Mouse (Mus musculus): ENCODE results near the gene Msmo1. TPM values are rescaled to one million over a fixed set of nuclear protein-coding genes. Genes with fewer than 3 reads are reported as not detected.
A peak's percentile ranks its signal among the peaks of the same experiment; 100 is the strongest.

Gene Msmo1
- polyA plus RNA-seq, 1 experiment: 134 TPM

DNA sequence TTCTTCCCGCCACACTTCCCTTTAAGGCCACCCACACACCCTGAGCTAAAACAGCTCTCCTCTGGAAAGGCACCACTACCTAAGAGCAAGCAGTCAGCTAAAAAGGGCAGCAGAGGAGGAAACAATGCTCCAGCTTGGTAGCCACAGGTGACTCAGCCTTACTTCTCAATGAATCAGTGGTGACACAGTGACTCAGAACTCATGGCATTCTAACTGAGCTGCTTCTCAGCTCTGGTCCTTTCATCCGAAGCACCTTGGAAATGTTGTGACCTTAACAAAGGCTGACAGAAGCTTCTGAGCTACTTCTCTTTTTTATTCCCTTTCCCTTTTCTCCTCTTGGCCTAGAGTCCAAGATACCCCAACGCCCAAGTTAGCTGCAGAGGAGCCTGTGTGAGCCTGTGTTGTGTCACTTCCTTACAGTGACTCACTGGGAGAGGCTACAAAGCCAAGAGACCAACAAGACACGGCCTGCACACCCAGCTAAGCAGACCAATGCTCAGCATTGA, 7.3 kb downstream of the Msmo1 start:
- Histone ChIP-seq H3K27ac (ENCODE audit: insufficient read depth, low read length) (peak overlapping the region; percentile 75), H3K4me1 (ENCODE audit: control insufficient read depth, insufficient read depth, low read length) (peaks cover 20% of the 10 kb centered on the region), H3K4me3 (ENCODE audit: insufficient read depth, low read length) (no peak overlapping the region)
- peak; percentile 29; the same call in 1 of the 2 replicates for TF ChIP-seq POLR2A (IDR thresholded peaks at IDR 0.05; ENCODE audit: low read depth, low read length)
- no peak for TF ChIP-seq CTCF (IDR thresholded peaks at IDR 0.05; ENCODE audit: borderline replicate concordance, insufficient read depth, low read length)

DNA sequence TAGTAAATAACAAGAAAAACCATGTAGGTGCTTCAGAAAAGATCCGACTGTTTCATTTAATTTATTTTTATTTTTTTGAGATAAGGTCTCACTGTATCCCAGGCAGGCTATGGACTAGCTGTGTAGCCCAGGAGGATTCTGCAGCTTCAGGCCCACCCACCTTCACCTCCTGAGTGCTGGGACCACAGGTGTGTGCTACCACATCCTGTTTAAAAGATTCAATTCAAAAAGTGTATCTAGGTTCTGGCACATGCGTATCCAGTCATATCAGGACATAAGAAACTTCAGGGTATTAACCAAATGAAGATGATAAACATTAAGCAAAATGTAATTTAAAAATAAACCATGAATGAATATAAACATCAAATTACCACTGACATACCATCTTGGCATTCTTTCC, 10.4 kb downstream of the Msmo1 start:
- Histone ChIP-seq H3K4me1 (ENCODE audit: control insufficient read depth, insufficient read depth, low read length) (peaks cover 16% of the 10 kb centered on the region), H3K4me3 (ENCODE audit: insufficient read depth, low read length) (no peak overlapping the region), H3K27ac (ENCODE audit: insufficient read depth, low read length) (no peak overlapping the region)
- TF ChIP-seq CTCF (IDR thresholded peaks at IDR 0.05; ENCODE audit: borderline replicate concordance, insufficient read depth, low read length): no peak
- no peak for TF ChIP-seq POLR2A (IDR thresholded peaks at IDR 0.05; ENCODE audit: low read depth, low read length)

DNA sequence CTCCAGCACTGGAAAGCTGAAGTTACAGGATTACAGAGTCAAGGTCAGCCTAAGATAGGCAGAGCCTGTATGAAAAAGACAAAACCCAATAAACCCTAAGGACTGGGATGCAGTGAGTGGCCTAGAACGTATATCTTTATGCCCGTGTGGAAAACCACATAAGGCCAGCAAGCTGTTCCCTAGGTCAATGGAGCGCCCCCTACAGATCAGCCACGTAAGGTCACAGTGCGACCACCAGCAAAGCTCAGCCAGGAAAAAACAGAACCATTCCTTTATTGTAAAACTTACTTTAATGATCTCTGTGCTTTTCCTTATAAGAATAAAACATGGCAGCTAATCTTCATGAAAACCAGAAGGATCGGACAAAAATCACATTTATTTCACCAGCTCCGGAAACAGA, 15.7 kb downstream of the Msmo1 start:
- peaks cover 3% of the 10 kb centered on the region; the same call in 1 of the 2 replicates for H3K4me1 ChIP-seq (ENCODE audit: control insufficient read depth, insufficient read depth, low read length)
- TF ChIP-seq POLR2A (IDR thresholded peaks at IDR 0.05; ENCODE audit: low read depth, low read length) (no peak), CTCF (IDR thresholded peaks at IDR 0.05; ENCODE audit: borderline replicate concordance, insufficient read depth, low read length) (no peak)
- H3K4me3 ChIP-seq (ENCODE audit: insufficient read depth, low read length): no peak overlapping the region
- H3K27ac ChIP-seq (ENCODE audit: insufficient read depth, low read length): no peak overlapping the region

DNA sequence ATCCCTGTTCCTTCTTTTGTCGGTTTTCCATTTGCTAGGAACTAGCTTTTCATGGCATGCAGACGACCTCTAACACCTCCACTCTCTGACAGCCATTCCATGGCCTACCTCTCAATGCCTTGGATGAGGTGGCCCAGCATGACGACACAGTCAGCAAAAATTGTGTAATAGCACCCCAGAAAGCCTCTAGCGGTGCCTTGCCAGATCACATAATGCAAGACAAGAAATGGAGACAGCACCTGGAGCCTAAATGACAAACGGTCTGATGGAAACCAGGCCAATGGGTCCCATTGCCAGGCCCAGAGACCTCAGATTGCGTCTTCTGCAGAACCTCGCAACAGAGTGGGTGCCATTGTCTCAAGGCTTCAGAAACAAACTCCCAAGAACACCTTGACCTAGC, 21.1 kb downstream of the Msmo1 start:
- no peak overlapping the region for H3K27ac ChIP-seq (ENCODE audit: insufficient read depth, low read length)
- no peak overlapping the region for H3K4me3 ChIP-seq (ENCODE audit: insufficient read depth, low read length)
- peaks cover 5% of the 10 kb centered on the region for H3K4me1 ChIP-seq (ENCODE audit: control insufficient read depth, insufficient read depth, low read length)
- TF ChIP-seq CTCF (IDR thresholded peaks at IDR 0.05; ENCODE audit: borderline replicate concordance, insufficient read depth, low read length) (no peak), POLR2A (IDR thresholded peaks at IDR 0.05; ENCODE audit: low read depth, low read length) (no peak)

DNA sequence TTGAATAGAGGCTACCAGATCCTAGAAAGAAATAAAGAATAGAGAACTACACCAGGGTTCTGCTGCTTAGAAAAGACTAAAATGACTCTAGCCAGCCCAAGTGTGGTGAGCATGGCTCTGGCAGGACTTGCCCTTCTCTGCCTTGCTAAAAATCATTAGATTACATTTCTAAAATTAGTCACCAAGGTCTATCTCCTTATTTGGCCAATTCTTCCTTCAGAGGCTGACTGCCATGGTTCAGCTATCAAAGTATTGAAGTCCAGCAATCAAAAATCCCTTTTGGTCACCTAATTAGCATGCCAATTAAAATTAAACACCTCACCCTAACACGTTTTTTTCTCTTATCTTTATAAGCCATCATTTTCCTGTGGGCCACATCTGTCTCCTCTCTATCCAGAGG, 22.0 kb downstream of the Msmo1 start:
- TF ChIP-seq CTCF (IDR thresholded peaks at IDR 0.05; ENCODE audit: borderline replicate concordance, insufficient read depth, low read length) (no peak), POLR2A (IDR thresholded peaks at IDR 0.05; ENCODE audit: low read depth, low read length) (no peak)

DNA sequence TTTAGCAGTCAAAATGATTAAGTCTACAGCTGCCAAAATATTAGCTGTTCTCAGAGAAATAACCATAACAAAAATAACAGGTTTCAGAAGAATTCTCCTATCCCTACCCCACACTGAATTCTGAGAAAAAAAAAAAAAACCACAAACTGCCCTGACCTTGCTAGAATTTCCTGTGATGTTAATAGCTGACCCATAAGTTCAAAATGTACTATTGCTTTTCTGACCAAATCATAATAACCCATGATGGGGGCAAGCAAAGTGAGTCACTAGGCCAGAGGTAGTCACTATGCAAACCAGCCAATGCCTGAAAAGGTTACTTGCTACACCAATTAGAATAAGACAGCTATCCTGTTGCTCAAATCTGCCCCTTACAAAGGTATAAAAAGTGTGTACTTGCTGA, 26.1 kb downstream of the Msmo1 start:
- Histone ChIP-seq H3K4me3 (ENCODE audit: insufficient read depth, low read length) (no peak overlapping the region), H3K4me1 (ENCODE audit: control insufficient read depth, insufficient read depth, low read length) (peaks cover 2% of the 10 kb centered on the region; the same call in 1 of the 2 replicates), H3K27ac (ENCODE audit: insufficient read depth, low read length) (peak overlapping the region; percentile 41; the same call in 1 of the 2 replicates)
- no peak for TF ChIP-seq CTCF (IDR thresholded peaks at IDR 0.05; ENCODE audit: borderline replicate concordance, insufficient read depth, low read length)
- TF ChIP-seq POLR2A (IDR thresholded peaks at IDR 0.05; ENCODE audit: low read depth, low read length): no peak

More for the DNA sequence above, 22.0 kb downstream of the Msmo1 start:
- Histone ChIP-seq H3K27ac (ENCODE audit: insufficient read depth, low read length) (no peak overlapping the region; the same call in 1 of the 2 replicates), H3K4me3 (ENCODE audit: insufficient read depth, low read length) (no peak overlapping the region), H3K4me1 (ENCODE audit: control insufficient read depth, insufficient read depth, low read length) (peaks cover 5% of the 10 kb centered on the region)

DNA sequence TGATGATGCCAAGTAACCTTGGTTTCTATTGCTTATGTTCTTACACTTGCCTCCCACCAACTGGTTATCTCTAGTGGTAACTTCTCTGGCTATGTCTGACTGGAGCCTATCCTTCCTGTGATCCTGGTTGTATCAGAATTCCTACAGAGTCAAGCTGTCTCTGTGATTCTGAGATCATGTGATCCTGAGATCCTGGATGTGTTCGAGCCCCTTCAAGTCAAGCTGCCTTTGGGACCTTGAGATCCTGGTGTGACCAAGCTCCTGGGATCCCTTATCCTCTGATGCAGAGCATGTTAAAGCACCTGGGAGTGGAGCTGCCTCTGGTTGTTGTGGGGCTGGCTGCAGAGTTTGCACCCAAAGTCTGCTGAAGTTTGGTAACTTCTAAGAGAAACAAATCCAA, 30.4 kb downstream of the Msmo1 start:
- no peak for TF ChIP-seq POLR2A (IDR thresholded peaks at IDR 0.05; ENCODE audit: low read depth, low read length)
- no peak for TF ChIP-seq CTCF (IDR thresholded peaks at IDR 0.05; ENCODE audit: borderline replicate concordance, insufficient read depth, low read length)
- Histone ChIP-seq H3K27ac (ENCODE audit: insufficient read depth, low read length) (no peak overlapping the region), H3K4me1 (ENCODE audit: control insufficient read depth, insufficient read depth, low read length) (no peaks in the 10 kb centered on the region)

DNA sequence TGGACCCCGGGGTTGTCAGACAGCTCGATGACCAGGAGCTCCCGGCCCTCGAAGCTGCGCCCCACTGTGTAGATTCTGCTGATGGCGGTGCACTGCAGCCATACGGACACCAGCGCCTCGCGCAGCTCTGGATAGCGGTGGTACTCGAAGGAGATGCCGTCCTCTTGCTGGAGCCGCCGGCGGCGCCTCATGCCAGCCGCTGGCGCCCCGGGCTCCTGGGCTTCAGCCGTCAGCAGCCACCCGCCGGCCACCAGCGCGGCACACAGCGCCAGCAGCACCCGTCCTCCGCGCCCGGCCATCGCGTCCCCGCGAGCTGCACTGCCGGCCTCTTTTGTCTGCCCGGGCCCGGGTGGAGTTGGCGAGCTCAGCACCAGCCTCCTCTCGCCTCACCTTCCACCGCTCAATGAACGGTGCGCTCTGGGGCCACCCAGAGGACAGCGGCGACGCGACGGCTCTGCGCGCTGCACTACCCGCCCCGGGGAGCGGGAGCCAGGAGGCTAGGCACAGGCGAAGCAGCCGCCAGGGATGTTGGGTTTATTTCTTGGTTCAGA, 40.9 kb downstream of the Msmo1 start, which contains the start of gene Cpe:
TSS of gene Cpe (minus strand) at position 404 of the 551 bp plus-strand sequence.
- peak within 1 kb of the TSS; percentile 50 for H3K27ac ChIP-seq (ENCODE audit: insufficient read depth, low read length)
- peak within 1 kb of the TSS; percentile 89 for H3K4me3 ChIP-seq (ENCODE audit: insufficient read depth, low read length)
- TF ChIP-seq CTCF (IDR thresholded peaks at IDR 0.05; ENCODE audit: borderline replicate concordance, insufficient read depth, low read length) (peak; percentile 80), POLR2A (IDR thresholded peaks at IDR 0.05; ENCODE audit: low read depth, low read length) (peak; percentile 67)
- peaks cover 9% of the 10 kb centered on the region; the same call in 1 of the 2 replicates for H3K4me1 ChIP-seq (ENCODE audit: control insufficient read depth, insufficient read depth, low read length)

More for the DNA sequence above, 30.4 kb downstream of the Msmo1 start:
- no peak overlapping the region for H3K4me3 ChIP-seq (ENCODE audit: insufficient read depth, low read length)

DNA sequence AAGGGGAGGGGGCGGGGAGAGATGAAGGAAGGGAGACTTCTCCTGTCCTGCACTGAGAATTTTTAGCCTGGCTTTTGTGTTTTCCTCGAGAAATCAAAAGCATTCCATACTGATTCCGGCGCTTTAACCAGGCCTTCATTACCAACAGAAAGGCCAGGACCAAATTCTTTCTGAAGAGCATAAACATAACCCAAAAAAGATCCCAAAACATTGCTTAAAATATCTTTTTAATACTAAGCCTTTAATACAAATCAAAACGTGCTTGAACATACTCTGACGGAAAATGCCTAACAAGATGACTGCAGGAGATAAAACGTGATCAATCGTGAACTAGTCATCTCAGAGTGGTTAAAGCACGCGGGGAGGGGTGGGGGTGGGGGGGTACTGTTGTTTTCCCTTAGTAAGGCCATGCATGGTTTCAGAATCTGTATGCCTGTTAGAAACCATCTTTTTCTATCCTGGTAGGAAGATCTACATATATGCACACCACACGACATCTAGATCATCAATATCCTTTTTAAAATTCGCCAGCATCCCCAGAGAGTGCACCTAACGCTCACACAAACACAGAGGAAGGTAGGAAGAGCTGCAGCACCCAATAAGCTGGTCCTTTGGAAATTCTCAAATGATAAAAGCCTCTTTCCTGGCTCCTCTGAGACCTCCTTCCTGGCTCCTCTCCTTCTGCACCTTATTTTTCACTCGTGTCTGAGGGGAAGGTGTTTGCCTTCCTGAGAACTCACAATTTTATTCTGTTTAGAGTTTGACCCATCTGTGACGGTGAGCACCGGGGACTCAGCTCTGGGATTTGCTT, 41.8 kb downstream of the Msmo1 start:
- H3K27ac ChIP-seq (ENCODE audit: insufficient read depth, low read length): peak overlapping the region; percentile 53
- TF ChIP-seq CTCF (IDR thresholded peaks at IDR 0.05; ENCODE audit: borderline replicate concordance, insufficient read depth, low read length): no peak
- no peak for TF ChIP-seq POLR2A (IDR thresholded peaks at IDR 0.05; ENCODE audit: low read depth, low read length)

More for the DNA sequence above, 41.8 kb downstream of the Msmo1 start:
- peak overlapping the region; percentile 89 for H3K4me3 ChIP-seq (ENCODE audit: insufficient read depth, low read length)
- H3K4me1 ChIP-seq (ENCODE audit: control insufficient read depth, insufficient read depth, low read length): peaks cover 9% of the 10 kb centered on the region; the same call in 1 of the 2 replicates
